Mouse (Mus musculus): ENCODE results near the gene Tas1r1. TPM values are rescaled to one million over a fixed set of nuclear protein-coding genes. Genes with fewer than 3 reads are reported as not detected.

The Tas1r1 gene
- total and polyA plus RNA-seq, 3 experiments, result 0.12 to 0.21 TPM; not detected in 1

- peaks cover 5 to 30% of the 10 kb centered on the region in 2 experiments for H3K4me1 ChIP-seq (ENCODE audit: control insufficient read depth in 1 of 2, insufficient read depth in 2 of 2, low read length in 2 of 2)
- H3K9ac ChIP-seq (ENCODE audit: control insufficient read depth, low read depth, low read length, poor library complexity, severe bottlenecking), result peak overlapping the region; percentile 80
- H3K27ac ChIP-seq (ENCODE audit: control insufficient read depth, low read depth, low read length), result peak overlapping the region; percentile 27; the same call in 1 of the 2 replicates
- peaks cover 6% of the 10 kb centered on the region; the same call in 1 of the 2 replicates for H3K79me2 ChIP-seq (ENCODE audit: control insufficient read depth, insufficient read depth, low read length, poor library complexity)
- H3K4me3 ChIP-seq (ENCODE audit: control insufficient read depth in 1 of 2, insufficient read depth in 1 of 2, low read depth in 2 of 2, low read length in 2 of 2), result peak overlapping the region; percentile 83 to 85
- no peaks in the 10 kb centered on the region for H3K9me3 ChIP-seq (replicated peaks; ENCODE audit: insufficient read depth, low read length)
- H3K36me3 ChIP-seq (ENCODE audit: control insufficient read depth in 1 of 2, insufficient read depth in 2 of 2, low read length in 2 of 2), result peaks cover 0 to 20% of the 10 kb centered on the region in 2 experiments; a peak in 2 of 4 replicates
- no peaks in the 10 kb centered on the region for H3K27me3 ChIP-seq (ENCODE audit: control insufficient read depth in 1 of 2, insufficient read depth in 2 of 2, low read length in 2 of 2)
- TF ChIP-seq NELFE (IDR thresholded peaks at IDR 0.05; ENCODE audit: low read depth, low read length) (peak; percentile 11; the same call in 1 of the 2 replicates), CTCF (IDR thresholded peaks at IDR 0.05 in 2 of 3, conservative IDR thresholded peaks at IDR 0.05 in 1 of 3; ENCODE audit: control insufficient read depth in 1 of 3, insufficient read depth in 1 of 3, low read depth in 2 of 3, low read length in 3 of 3, poor library complexity in 1 of 3, severe bottlenecking in 1 of 3) (no peak), GABPA (IDR thresholded peaks at IDR 0.05; ENCODE audit: low read depth, low read length) (no peak), GATA1 (IDR thresholded peaks at IDR 0.05; ENCODE audit: low read depth, low read length) (no peak), SMC3 (IDR thresholded peaks at IDR 0.05; ENCODE audit: low read depth, low read length) (no peak), MEF2A (IDR thresholded peaks at IDR 0.05; ENCODE audit: extremely low read depth, insufficient replicate concordance, low read depth, low read length, poor library complexity, severe bottlenecking) (no peak), E2F4 (IDR thresholded peaks at IDR 0.05; ENCODE audit: borderline replicate concordance, low read depth, low read length) (peak; percentile 54; the same call in 1 of the 2 replicates), CHD1 (IDR thresholded peaks at IDR 0.05; ENCODE audit: low read depth, low read length) (no peak), POLR2A (IDR thresholded peaks at IDR 0.05; ENCODE audit: control insufficient read depth in 1 of 2, insufficient read depth in 1 of 2, low read depth in 1 of 2, low read length in 2 of 2, poor library complexity in 1 of 2) (no peak; a peak in 1 of 4 replicates), HCFC1 (IDR thresholded peaks at IDR 0.05; ENCODE audit: low read depth, low read length) (no peak), BHLHE40 (IDR thresholded peaks at IDR 0.05; ENCODE audit: borderline replicate concordance, low read depth, low read length) (no peak), USF2 (IDR thresholded peaks at IDR 0.05; ENCODE audit: borderline replicate concordance in 1 of 2, insufficient read depth in 1 of 2, low read depth in 1 of 2, low read length in 2 of 2) (no peak), RCOR1 (IDR thresholded peaks at IDR 0.05; ENCODE audit: low read depth, low read length) (no peak), RAD21 (IDR thresholded peaks at IDR 0.05; ENCODE audit: low read depth, low read length) (no peak)
- no peak for DNase-seq (ENCODE audit: low read depth, low spot score)
These were observed 42.8 kb downstream of the Tas1r1 start for GRCm38 (mm10) chr4:151995371-151996172.

DNA sequence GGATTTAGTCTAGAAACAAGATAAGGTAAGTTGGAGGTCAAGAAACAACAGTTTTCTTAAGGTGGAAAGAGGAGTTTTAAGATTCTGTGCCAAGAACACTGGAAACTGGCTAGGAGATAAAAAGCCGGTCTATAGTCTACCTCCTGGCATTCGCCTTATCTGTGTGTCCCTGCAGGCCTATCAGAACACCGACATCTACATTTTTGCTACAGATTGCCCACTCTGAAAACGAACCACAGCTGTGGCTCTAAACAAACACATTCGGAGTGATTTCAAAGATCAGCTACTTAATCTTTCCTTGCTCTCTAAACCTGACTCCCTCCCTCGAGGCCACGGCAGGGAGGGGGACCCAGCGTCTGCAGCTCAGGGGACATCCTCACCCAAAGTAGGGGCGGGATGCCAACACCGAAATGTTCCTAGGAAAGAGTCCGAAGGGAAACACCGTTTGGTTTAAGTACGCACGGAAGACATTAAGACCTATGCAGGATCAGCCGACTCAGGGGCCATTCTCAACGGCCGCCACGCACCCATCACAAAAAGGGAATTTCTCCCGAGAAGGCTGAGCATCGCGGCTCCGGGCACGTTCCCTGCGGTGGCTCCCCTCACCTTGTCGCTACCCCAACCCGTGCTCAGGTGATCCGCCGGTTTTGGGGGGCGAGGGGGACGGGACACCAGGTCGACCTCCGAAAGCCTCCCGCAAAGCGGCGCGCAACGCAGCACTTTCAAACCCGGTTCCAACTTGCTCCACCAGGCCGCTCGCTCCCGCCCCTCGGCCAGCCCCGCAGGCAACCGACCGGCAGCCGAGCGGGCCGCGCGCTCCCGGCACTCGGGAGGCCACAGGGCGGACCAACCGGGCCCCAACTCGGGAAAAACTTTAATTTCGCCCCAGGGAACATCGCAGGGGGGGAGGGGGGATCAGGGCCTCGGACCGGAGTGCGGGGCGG lies 43.9 kb downstream of the Tas1r1 start:
- Histone ChIP-seq H3K4me1 (ENCODE audit: control insufficient read depth in 1 of 2, insufficient read depth in 2 of 2, low read length in 2 of 2) (peaks cover 5 to 25% of the 10 kb centered on the region in 2 experiments), H3K4me3 (ENCODE audit: control insufficient read depth in 1 of 2, insufficient read depth in 1 of 2, low read depth in 2 of 2, low read length in 2 of 2) (peak overlapping the region; percentile 30 to 52), H3K9me3 (replicated peaks; ENCODE audit: insufficient read depth, low read length) (no peaks in the 10 kb centered on the region), H3K79me2 (ENCODE audit: control insufficient read depth, insufficient read depth, low read length, poor library complexity) (peaks cover 6% of the 10 kb centered on the region; the same call in 1 of the 2 replicates), H3K9ac (ENCODE audit: control insufficient read depth, low read depth, low read length, poor library complexity, severe bottlenecking) (peak overlapping the region; percentile 50), H3K27ac (ENCODE audit: control insufficient read depth, low read depth, low read length) (peak overlapping the region; percentile 42), H3K36me3 (ENCODE audit: control insufficient read depth in 1 of 2, insufficient read depth in 2 of 2, low read length in 2 of 2) (peaks cover 0 to 18% of the 10 kb centered on the region in 2 experiments; a peak in 2 of 4 replicates), H3K27me3 (ENCODE audit: control insufficient read depth in 1 of 2, insufficient read depth in 2 of 2, low read length in 2 of 2) (no peaks in the 10 kb centered on the region)
- DNase-seq (ENCODE audit: low read depth, low spot score), result peak; percentile 84
- TF ChIP-seq POLR2A (IDR thresholded peaks at IDR 0.05; ENCODE audit: control insufficient read depth in 1 of 2, insufficient read depth in 1 of 2, low read depth in 1 of 2, low read length in 2 of 2, poor library complexity in 1 of 2), result no peak
- peak; percentile 86; the same call in 1 of the 2 replicates for TF ChIP-seq MAZ (IDR thresholded peaks at IDR 0.05; ENCODE audit: low read depth, low read length)
- TF ChIP-seq USF2 (IDR thresholded peaks at IDR 0.05; ENCODE audit: borderline replicate concordance in 1 of 2, insufficient read depth in 1 of 2, low read depth in 1 of 2, low read length in 2 of 2), result no peak
- TF ChIP-seq TCF12 (IDR thresholded peaks at IDR 0.05; ENCODE audit: low read depth, low read length), result peak; percentile 98
- TF ChIP-seq TBP (IDR thresholded peaks at IDR 0.05; ENCODE audit: low read depth, low read length), result no peak
- no peak; the same call in none of the 2 replicates for TF ChIP-seq HCFC1 (IDR thresholded peaks at IDR 0.05; ENCODE audit: low read depth, low read length)
- no peak for TF ChIP-seq ZNF384 (IDR thresholded peaks at IDR 0.05; ENCODE audit: low read depth, low read length)
- TF ChIP-seq SMC3 (IDR thresholded peaks at IDR 0.05; ENCODE audit: low read depth, low read length), result no peak
- peak; percentile 18; the same call in 1 of the 2 replicates for TF ChIP-seq MAX (IDR thresholded peaks at IDR 0.05; ENCODE audit: low read length)
- peak; percentile 63 for TF ChIP-seq MXI1 (IDR thresholded peaks at IDR 0.05; ENCODE audit: low read depth, low read length)
- TF ChIP-seq CTCF (IDR thresholded peaks at IDR 0.05 in 2 of 3, conservative IDR thresholded peaks at IDR 0.05 in 1 of 3; ENCODE audit: control insufficient read depth in 1 of 3, insufficient read depth in 1 of 3, low read depth in 2 of 3, low read length in 3 of 3, poor library complexity in 1 of 3, severe bottlenecking in 1 of 3), result no peak
- no peak for TF ChIP-seq GABPA (IDR thresholded peaks at IDR 0.05; ENCODE audit: low read depth, low read length)
- TF ChIP-seq USF1 (IDR thresholded peaks at IDR 0.05; ENCODE audit: low read depth, low read length), result no peak
- no peak for TF ChIP-seq ZKSCAN1 (IDR thresholded peaks at IDR 0.05; ENCODE audit: low read depth, low read length)
- TF ChIP-seq BHLHE40 (IDR thresholded peaks at IDR 0.05; ENCODE audit: borderline replicate concordance, low read depth, low read length), result peak; percentile 75; the same call in 1 of the 2 replicates
- peak; percentile 67; the same call in 1 of the 2 replicates for TF ChIP-seq MAFK (IDR thresholded peaks at IDR 0.05; ENCODE audit: borderline replicate concordance, low read depth, low read length)
- TF ChIP-seq JUND (IDR thresholded peaks at IDR 0.05; ENCODE audit: low read depth, low read length), result no peak
